Mouse (Mus musculus) C2C12 (cell line): ENCODE data around the gene Mctp1. TPM values are rescaled to one million over a fixed set of nuclear protein-coding genes. Genes with fewer than 3 reads are reported as not detected.

Experiments
- H3K27me3 ChIP-seq: one replicate; pipeline ENCODE4 v1.6.1; 2011; ENCODE audit not compliant: control insufficient read depth, insufficient read depth, insufficient read length
- H3K36me3 ChIP-seq: one replicate; pipeline ENCODE4 v1.6.1; 2011; ENCODE audit not compliant: control insufficient read depth, insufficient read depth
- H3K4me3 ChIP-seq: one replicate; pipeline ENCODE4 v1.5.1; 2011; ENCODE audit warnings: mild to moderate bottlenecking, control low read depth; ENCODE audit not compliant: poor library complexity, insufficient read depth, severe bottlenecking
- H3K79me2 ChIP-seq: one replicate; pipeline ENCODE4 v1.6.1; 2011; ENCODE audit not compliant: control insufficient read depth, insufficient read depth
- H3K79me3 ChIP-seq: one replicate; pipeline ENCODE4 v1.6.1; 2011; ENCODE audit warnings: low read depth, control low read depth
- H3ac ChIP-seq: one replicate; pipeline ENCODE3; 2011; ENCODE audit warnings: low read depth; ENCODE audit not compliant: control insufficient read depth, insufficient read length
- CEBPB ChIP-seq: IDR thresholded peaks from one replicate; pipeline ENCODE4 v1.6.1; 2011; ENCODE audit warnings: low read depth, mild to moderate bottlenecking, control low read depth, moderate library complexity
- CTCF ChIP-seq: IDR thresholded peaks from one replicate; pipeline ENCODE4 v1.5.1; 2011; ENCODE audit not compliant: control insufficient read depth, insufficient read depth, insufficient read length
- FOSL1 ChIP-seq: IDR thresholded peaks from one replicate; pipeline ENCODE4 v1.8.0; 2011; ENCODE audit warnings: mild to moderate bottlenecking, low read length; ENCODE audit not compliant: poor library complexity, insufficient read depth, severe bottlenecking
- MAX ChIP-seq: IDR thresholded peaks from one replicate; pipeline ENCODE4 v1.6.1; 2011; ENCODE audit warnings: mild to moderate bottlenecking, control low read depth
- MYOD1 ChIP-seq: IDR thresholded peaks from one replicate; pipeline ENCODE4 v1.6.1; 2011; ENCODE audit warnings: low read depth; ENCODE audit not compliant: control insufficient read depth, insufficient read length
- MYOG ChIP-seq: IDR thresholded peaks from one replicate; pipeline ENCODE4 v1.6.1; 2011; ENCODE audit not compliant: control insufficient read depth, insufficient read length; ENCODE audit errors: extremely low read depth
- USF1 ChIP-seq: IDR thresholded peaks from one replicate; pipeline ENCODE4 v1.6.1; 2011; ENCODE audit warnings: low read depth, mild to moderate bottlenecking, control low read depth, moderate library complexity
- polyA plus RNA-seq: library from polyadenylated mRNA; unstranded; fragments of >200 nt; fragmentation: generic; extraction: Trizol; gene quantifications from one replicate; pipeline ENCODE4 v1.2.1, GENCODE M21; 2012; ENCODE audit warnings: missing spikeins

Mctp1 gene
- polyA plus RNA-seq, 1 experiment, result 0.36 TPM

DNA sequence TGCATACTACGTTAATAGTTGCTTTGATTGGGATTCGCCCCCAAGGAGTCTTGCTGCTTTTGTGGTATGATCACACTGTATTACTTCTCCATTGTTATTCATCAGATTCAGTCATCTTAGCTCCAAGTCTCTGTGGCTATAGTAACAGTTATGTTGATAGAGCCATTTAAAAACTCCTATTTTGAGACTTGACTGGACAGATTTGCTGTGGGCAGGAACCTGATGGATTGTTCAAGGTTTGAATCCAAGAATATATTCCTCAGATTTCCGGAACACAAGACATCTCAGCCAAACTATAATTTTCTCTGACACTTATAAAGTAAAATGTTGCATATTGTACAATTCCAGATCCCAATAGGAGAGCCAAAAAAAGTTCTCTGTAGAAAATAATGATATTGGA lies 443.4 kb downstream of the Mctp1 start:
- H3K79me2 ChIP-seq, result no peaks in the 10 kb centered on the region
- TF ChIP-seq MYOD1, result no peak
- no peak for TF ChIP-seq MAX
- no peak for TF ChIP-seq FOSL1
- TF ChIP-seq CTCF, result no peak
- TF ChIP-seq CEBPB, result no peak
- no peak for TF ChIP-seq USF1
- no peak for TF ChIP-seq MYOG
- no peaks in the 10 kb centered on the region for H3K36me3 ChIP-seq
- H3K4me3 ChIP-seq, result no peak overlapping the region
- no peak overlapping the region for H3ac ChIP-seq
- no peaks in the 10 kb centered on the region for H3K79me3 ChIP-seq
- no peaks in the 10 kb centered on the region for H3K27me3 ChIP-seq

DNA sequence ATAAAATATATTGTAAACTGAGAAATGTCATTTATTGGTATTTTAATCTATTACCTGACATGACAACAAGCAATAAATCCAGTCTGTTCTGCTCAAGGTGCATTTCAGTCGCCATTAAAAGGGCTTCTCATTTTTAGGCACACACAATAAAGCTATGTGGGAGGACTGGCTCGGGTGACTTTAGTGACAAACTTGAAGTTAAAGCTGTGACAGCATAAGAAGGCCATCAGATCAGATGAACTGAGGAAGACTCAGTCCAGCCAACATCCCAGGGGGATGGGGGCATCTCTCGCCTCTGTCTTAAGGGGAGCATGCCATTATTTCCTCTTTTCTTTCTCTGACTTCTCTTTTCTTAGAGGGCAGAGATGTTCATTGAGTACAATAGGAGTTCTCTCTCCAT lies 453.7 kb downstream of the Mctp1 start:
- Histone ChIP-seq H3K79me2 (no peaks in the 10 kb centered on the region), H3K36me3 (no peaks in the 10 kb centered on the region), H3K79me3 (no peaks in the 10 kb centered on the region), H3K4me3 (no peak overlapping the region), H3K27me3 (no peaks in the 10 kb centered on the region), H3ac (no peak overlapping the region)
- TF ChIP-seq CEBPB, result no peak
- no peak for TF ChIP-seq MYOD1

DNA sequence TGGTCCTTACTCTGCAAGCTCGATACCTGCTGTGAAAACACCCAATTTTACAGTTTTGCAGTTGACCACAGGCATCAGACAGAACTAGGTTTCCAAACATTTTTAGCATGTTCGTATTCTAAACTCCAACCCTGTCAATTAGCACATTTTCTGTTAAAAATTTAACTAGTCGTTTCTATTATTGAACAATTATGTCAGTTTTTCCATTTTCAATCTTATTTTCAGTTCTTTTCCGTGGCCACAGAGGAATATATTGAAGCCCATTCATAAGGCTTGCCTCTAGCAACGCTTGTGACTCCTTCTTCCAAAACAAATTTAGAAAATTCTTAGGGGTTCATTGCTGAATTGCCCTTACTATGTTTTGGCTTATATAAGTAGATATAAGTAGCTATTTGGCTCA lies 456.4 kb downstream of the Mctp1 start:
- Histone ChIP-seq H3K79me3 (no peaks in the 10 kb centered on the region), H3K36me3 (no peaks in the 10 kb centered on the region)
- TF ChIP-seq MYOG (no peak), USF1 (no peak), CEBPB (no peak), MAX (no peak), CTCF (no peak), MYOD1 (no peak), FOSL1 (no peak)

DNA sequence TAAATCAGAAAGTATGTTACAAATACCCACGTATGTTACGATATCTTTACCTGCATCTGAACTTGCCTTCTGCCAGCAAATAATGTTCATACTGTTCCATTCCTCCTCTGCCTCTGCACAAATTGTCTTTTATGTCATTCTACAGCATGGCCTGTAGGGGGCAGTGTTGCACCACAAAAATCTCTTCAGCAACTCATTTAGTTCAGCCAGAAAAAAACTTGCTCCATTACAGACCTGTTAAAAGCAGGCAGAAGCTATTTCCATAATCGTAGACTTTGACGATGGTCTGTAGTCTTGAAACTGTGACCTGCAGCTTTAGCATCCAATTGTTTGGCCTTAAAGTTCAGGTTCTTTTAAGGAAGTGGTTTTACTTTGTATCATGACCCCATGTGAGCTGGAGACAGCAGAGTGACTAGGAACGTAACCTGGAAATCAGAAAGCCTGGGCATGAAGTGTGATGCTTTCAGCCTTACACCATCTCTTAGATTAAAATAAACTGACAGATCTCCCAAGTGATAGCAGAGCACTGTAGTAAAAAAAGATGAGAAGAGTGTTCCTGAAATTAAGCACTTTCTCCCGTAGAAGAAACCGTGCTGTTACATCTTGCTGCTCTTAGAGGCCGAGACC lies 460.4 kb downstream of the Mctp1 start:
- H3K36me3 ChIP-seq, result no peaks in the 10 kb centered on the region
- no peaks in the 10 kb centered on the region for H3K79me2 ChIP-seq
- H3K27me3 ChIP-seq, result no peaks in the 10 kb centered on the region
- no peak for TF ChIP-seq USF1
- no peak for TF ChIP-seq FOSL1
- TF ChIP-seq MAX, result no peak
- TF ChIP-seq MYOD1, result no peak
- TF ChIP-seq CTCF, result no peak
- TF ChIP-seq CEBPB, result no peak
- TF ChIP-seq MYOG, result no peak
- H3K79me3 ChIP-seq, result no peaks in the 10 kb centered on the region
- no peak overlapping the region for H3K4me3 ChIP-seq
- H3ac ChIP-seq, result no peak overlapping the region

More for the DNA sequence above, 456.4 kb downstream of the Mctp1 start:
- Histone ChIP-seq H3ac (no peak overlapping the region), H3K4me3 (no peak overlapping the region), H3K27me3 (no peaks in the 10 kb centered on the region), H3K79me2 (no peaks in the 10 kb centered on the region)

DNA sequence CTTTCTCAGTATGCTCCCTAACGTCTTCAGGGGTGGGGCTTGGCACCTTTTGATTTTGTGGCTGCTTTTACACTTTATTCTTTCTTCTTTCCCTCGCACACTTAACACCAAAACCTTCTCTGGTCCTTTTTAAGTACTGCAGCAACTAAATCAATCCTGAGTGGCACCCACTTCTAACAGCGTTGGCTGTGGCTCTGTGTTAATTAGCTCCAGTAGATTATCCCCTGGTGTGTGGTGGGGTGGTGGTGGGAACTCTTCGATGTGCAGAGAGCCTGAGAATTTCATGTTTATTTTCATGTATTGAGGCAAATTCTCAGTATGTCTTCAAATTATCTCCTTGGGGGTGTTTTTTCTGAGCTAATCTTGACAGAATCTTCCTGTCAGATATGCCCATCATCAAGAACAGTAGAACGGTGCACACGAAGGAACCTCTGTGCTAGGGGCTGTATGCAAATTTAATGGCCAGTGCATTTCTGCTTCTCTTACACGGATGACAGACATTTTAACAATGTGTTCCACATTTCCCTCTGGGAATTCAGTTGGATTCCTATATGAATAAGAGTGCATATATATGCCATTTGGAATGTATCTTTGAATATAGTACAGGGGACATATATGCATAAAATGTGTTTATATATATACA lies 466.2 kb downstream of the Mctp1 start:
- Histone ChIP-seq H3K79me2 (no peaks in the 10 kb centered on the region), H3K4me3 (no peak overlapping the region), H3K27me3 (no peaks in the 10 kb centered on the region), H3K36me3 (no peaks in the 10 kb centered on the region), H3ac (no peak overlapping the region), H3K79me3 (no peaks in the 10 kb centered on the region)
- no peak for TF ChIP-seq CTCF
- TF ChIP-seq MYOG, result no peak
- TF ChIP-seq FOSL1, result no peak
- no peak for TF ChIP-seq USF1
- no peak for TF ChIP-seq MAX
- TF ChIP-seq CEBPB, result no peak
- TF ChIP-seq MYOD1, result no peak
